Mouse (Mus musculus) brain, adult 2 months (tissue): ENCODE data around the gene Gnat1.

Experiments used
- DNase-seq: peaks from one replicate; pipeline ENCODE4 v3.0.0; 2011; ENCODE audit warnings: low read depth, low spot score

Gnat1 gene

GRCm38 (mm10) chr9:107627387-107628255 lies 51.9 kb downstream of the Gnat1 start:
- DNase-seq = peak; percentile 42

DNA sequence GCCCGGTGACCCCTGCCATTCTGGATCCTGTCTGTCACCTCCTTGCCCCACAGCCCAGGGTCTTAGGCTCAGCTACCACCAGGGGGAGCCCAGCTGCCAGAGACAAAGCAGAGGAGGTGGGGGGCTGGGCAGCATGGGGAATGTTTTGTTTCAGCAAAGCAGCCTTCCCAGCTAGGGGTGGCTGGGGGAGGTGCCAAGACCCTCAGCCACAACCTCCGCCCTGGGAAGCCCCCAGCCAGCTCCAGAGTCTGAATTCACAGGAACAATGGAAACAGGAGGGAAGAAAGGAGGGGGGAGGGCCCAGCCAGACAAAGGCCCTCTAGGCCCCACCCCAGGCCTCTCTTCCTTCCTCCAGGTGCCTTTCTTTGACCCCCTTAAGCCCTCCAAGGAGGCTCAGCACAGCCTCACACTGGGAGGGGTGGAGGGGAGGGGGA lies 52.7 kb downstream of the Gnat1 start:
- peak; percentile 88 for DNase-seq

GRCm38 (mm10) chr9:107626158-107626843 lies 53.2 kb downstream of the Gnat1 start:
- no peak for DNase-seq

GRCm38 (mm10) chr9:107625351-107626128 lies 54.0 kb downstream of the Gnat1 start:
- peak; percentile 61 for DNase-seq

- DNase-seq = peak; percentile 37
These were observed 54.6 kb downstream of the Gnat1 start for GRCm38 (mm10) chr9:107624951-107625350.

DNA sequence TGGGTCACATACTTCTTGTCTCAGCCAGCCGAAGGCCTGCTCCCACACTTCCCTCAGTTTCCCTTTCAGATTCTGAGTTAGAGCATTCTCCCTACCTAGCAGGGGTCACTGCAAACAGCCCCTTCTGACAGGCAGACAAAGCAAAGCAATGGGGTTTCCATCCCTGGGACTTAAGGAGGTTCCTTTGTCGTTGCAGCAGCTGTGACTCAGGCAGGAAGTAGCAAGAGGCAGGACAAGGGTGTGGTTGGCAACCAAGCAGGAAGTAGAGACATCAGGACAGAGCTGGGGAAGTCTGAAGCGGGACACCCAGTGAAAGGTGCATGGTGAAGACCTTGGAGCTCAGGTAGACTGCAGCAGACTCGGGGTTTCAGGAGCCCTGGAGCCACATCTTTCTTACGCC lies 55.0 kb downstream of the Gnat1 start:
- DNase-seq = peak; percentile 30
